Mouse (Mus musculus) liver, embryonic 14.5 days (tissue): ENCODE results near the gene Dok4.

ENCODE experiments used
- CTCF ChIP-seq: IDR thresholded peaks from 2 replicates; pipeline ENCODE4 v1.5.1; 2016; ENCODE audit warnings: antibody characterized with exemption, low read depth, control low read depth
- EP300 ChIP-seq: IDR thresholded peaks from 2 replicates; pipeline ENCODE4 v1.6.1; 2016; ENCODE audit warnings: antibody characterized with exemption, low read depth

DNA sequence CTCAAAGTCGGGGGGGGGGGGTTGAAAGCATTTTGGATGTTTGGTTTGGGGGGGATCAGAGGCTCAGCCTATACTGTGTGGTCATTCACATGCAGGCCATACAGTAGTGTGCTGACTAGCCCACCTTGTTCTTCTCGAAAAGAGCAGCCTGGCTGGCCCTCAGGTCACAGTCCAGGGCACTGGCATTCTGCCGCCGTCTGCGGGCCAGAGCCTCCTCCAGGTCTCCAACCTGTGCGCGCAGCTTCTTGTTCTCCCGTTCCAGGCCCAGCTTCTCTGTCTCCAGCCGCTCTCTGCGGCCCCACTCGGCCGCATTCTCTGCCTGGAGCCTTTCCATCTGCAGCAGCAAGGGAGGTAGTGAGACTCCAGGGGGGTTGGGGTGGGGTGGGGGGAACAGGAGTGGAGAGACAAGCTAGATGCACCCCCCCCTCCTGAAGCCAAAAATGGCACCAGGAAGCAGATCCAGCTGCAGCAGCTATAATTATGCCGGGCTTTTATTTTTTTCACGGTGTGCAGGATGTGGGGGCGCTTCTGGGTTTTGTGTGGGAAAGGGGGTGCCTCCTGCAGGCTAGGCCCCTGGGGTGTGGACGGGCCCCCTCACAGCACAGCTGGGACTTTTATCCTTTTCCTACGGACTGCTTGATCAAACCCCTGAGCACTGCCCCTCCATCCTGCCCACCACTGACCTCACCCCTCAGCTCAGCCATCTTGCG lies 31.6 kb upstream of the Dok4 start:
- TF ChIP-seq EP300: no peak
- no peak for TF ChIP-seq CTCF
